Mouse (Mus musculus) myocyte (in vitro differentiated cells): ENCODE results near the gene Twnk. TPM values are rescaled to one million over a fixed set of nuclear protein-coding genes. Genes with fewer than 3 reads are reported as not detected.
A peak's percentile ranks its signal among the peaks of the same experiment; 100 is the strongest.

Experiments used
- H3K27me3 ChIP-seq: one replicate; pipeline ENCODE4 v1.6.1; 2011; ENCODE audit not compliant: control insufficient read depth, insufficient read depth, insufficient read length
- H3K36me3 ChIP-seq: one replicate; pipeline ENCODE4 v1.6.1; 2011; ENCODE audit not compliant: control insufficient read depth, insufficient read depth
- H3K4me2 ChIP-seq: one replicate; pipeline ENCODE4 v1.6.1; 2011; ENCODE audit warnings: low read depth, control low read depth
- H3K4me3 ChIP-seq: one replicate; pipeline ENCODE4 v1.5.1; 2011; ENCODE audit warnings: mild to moderate bottlenecking, control low read depth, moderate library complexity
- H3K79me2 ChIP-seq: one replicate; pipeline ENCODE4 v1.6.1; 2011; ENCODE audit not compliant: control insufficient read depth, insufficient read depth
- H3ac ChIP-seq: one replicate; pipeline ENCODE4 v1.6.1; 2011; ENCODE audit not compliant: control insufficient read depth, insufficient read length
- CEBPB ChIP-seq: IDR thresholded peaks from 2 replicates; pipeline ENCODE4 v1.6.1; 2011; ENCODE audit warnings: mild to moderate bottlenecking, moderate library complexity; ENCODE audit not compliant: poor library complexity, insufficient read depth, severe bottlenecking
- E2F4 ChIP-seq: IDR thresholded peaks from one replicate; pipeline ENCODE4 v1.6.1; 2011; ENCODE audit warnings: mild to moderate bottlenecking, control low read depth, moderate library complexity; ENCODE audit not compliant: insufficient read depth
- MAX ChIP-seq: IDR thresholded peaks from one replicate; pipeline ENCODE4 v1.6.1; 2011; ENCODE audit warnings: low read depth, mild to moderate bottlenecking, control low read depth
- MYOD1 ChIP-seq, 3 experiments: IDR thresholded peaks; one replicate each; pipeline ENCODE4 v1.6.1; 2011; ENCODE audit warnings: control low read depth in 2 of 3, low read depth in 2 of 3, mild to moderate bottlenecking in 2 of 3, moderate library complexity in 1 of 3; ENCODE audit not compliant: insufficient read length in 2 of 3, control insufficient read depth in 1 of 3
- MYOG ChIP-seq, 3 experiments: IDR thresholded peaks; one replicate each; pipeline ENCODE4 v1.6.1; 2011; ENCODE audit warnings: control low read depth in 2 of 3, low read depth in 2 of 3, mild to moderate bottlenecking in 2 of 3; ENCODE audit not compliant: insufficient read length in 2 of 3, control insufficient read depth in 1 of 3, insufficient read depth in 1 of 3
- POLR2A ChIP-seq: IDR thresholded peaks from one replicate; pipeline ENCODE4 v1.6.1; 2011; ENCODE audit warnings: low read depth, mild to moderate bottlenecking, control low read depth, moderate library complexity; ENCODE audit not compliant: insufficient read length
- POLR2AphosphoS2 ChIP-seq: IDR thresholded peaks from one replicate; pipeline ENCODE4 v1.6.1; 2011; ENCODE audit warnings: low read depth, control low read depth; ENCODE audit not compliant: insufficient read length
- REST ChIP-seq: IDR thresholded peaks from one replicate; pipeline ENCODE4 v1.6.1; 2011; ENCODE audit warnings: mild to moderate bottlenecking, control low read depth, moderate library complexity; ENCODE audit not compliant: insufficient read depth, insufficient read length
- SRF ChIP-seq: IDR thresholded peaks from one replicate; pipeline ENCODE4 v1.6.1; 2011; ENCODE audit warnings: low read depth; ENCODE audit not compliant: control insufficient read depth, insufficient read length
- TCF12 ChIP-seq: IDR thresholded peaks from one replicate; pipeline ENCODE4 v1.6.1; 2011; ENCODE audit warnings: mild to moderate bottlenecking, control low read depth; ENCODE audit not compliant: poor library complexity, insufficient read depth, severe bottlenecking
- TCF3 ChIP-seq: IDR thresholded peaks from one replicate; pipeline ENCODE4 v1.6.1; 2011; ENCODE audit warnings: low read depth, control low read depth; ENCODE audit not compliant: insufficient read length
- USF1 ChIP-seq: IDR thresholded peaks from one replicate; pipeline ENCODE4 v1.6.1; 2011; ENCODE audit warnings: low read depth, mild to moderate bottlenecking, control low read depth, moderate library complexity
- polyA plus RNA-seq: library from polyadenylated mRNA; unstranded; fragments of >200 nt; fragmentation: generic; extraction: Trizol; gene quantifications from one replicate; pipeline ENCODE4 v1.2.1, GENCODE M21; 2012; ENCODE audit warnings: missing spikeins

Gene Twnk
- polyA plus RNA-seq, 1 experiment: 13.5 TPM

DNA sequence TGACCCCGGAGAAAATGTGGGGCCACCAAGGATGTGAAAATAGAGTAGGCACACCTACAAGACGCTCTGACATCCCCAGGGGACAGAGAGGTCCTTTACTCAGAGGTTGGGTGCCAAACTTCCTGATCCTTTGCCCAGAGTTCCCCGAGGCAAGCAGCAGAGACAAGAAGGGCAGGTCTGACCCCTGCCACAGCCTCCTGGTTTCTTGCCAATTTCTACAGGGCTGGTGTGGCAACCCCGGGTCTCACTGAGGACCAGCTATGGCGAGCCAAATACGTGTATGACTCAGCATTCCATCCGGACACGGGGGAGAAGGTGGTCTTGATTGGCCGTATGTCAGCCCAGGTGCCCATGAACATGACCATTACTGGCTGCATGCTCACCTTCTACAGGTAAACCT is 44.1 kb downstream of the Twnk start:
- Histone ChIP-seq H3K36me3 (peaks cover 21% of the 10 kb centered on the region), H3ac (no peak overlapping the region), H3K79me2 (peaks cover 22% of the 10 kb centered on the region), H3K27me3 (no peaks in the 10 kb centered on the region), H3K4me3 (peak overlapping the region; percentile 59), H3K4me2 (peak overlapping the region; percentile 90)
- TF ChIP-seq POLR2AphosphoS2 (peak; percentile 30), E2F4 (no peak), MYOD1 (IDR thresholded peaks at IDR 0.05; ENCODE audit: control insufficient read depth in 1 of 3, insufficient read length in 2 of 3, low read depth in 2 of 3) (no peak), POLR2A (no peak), TCF3 (no peak), SRF (no peak), MAX (no peak)

DNA sequence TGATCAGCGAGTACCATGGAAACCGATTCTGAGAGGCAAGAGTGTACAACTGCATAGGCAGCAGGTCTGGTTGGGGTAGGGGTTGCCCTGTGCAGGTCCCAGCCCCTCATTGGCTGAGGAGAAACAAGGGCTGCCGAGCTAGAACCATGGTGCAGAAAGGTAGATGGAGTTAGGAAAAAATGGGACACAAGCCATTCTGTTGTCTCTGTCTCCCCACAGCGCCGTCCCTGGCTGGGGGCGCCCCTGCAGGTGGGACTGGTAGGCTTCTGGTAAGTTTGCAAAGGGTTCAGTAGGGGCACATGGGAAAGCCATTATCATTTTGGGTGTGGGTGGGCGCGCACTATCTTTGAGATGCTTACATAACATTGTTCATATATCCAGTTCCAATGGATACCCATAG is 48.0 kb downstream of the Twnk start:
- Histone ChIP-seq H3K4me3 (no peak overlapping the region), H3K79me2 (peaks cover 20% of the 10 kb centered on the region), H3K27me3 (no peaks in the 10 kb centered on the region), H3K4me2 (no peak overlapping the region), H3ac (no peak overlapping the region), H3K36me3 (peaks cover 21% of the 10 kb centered on the region)
- TF ChIP-seq MYOD1 (IDR thresholded peaks at IDR 0.05; ENCODE audit: control insufficient read depth in 1 of 3, insufficient read length in 2 of 3, low read depth in 2 of 3) (no peak), MYOG (IDR thresholded peaks at IDR 0.05; ENCODE audit: control insufficient read depth in 1 of 3, insufficient read depth in 1 of 3, insufficient read length in 2 of 3, low read depth in 2 of 3) (no peak), TCF3 (no peak), CEBPB (no peak), POLR2A (no peak), USF1 (no peak), MAX (no peak), E2F4 (no peak), SRF (no peak), REST (no peak), POLR2AphosphoS2 (no peak), TCF12 (no peak)

- H3K4me3 ChIP-seq: no peak overlapping the region
- H3K27me3 ChIP-seq: no peaks in the 10 kb centered on the region
- peak overlapping the region; percentile 80 for H3K4me2 ChIP-seq
- H3ac ChIP-seq: no peak overlapping the region
- H3K79me2 ChIP-seq: peaks cover 4% of the 10 kb centered on the region
- H3K36me3 ChIP-seq: peaks cover 9% of the 10 kb centered on the region
- TF ChIP-seq POLR2AphosphoS2: peak; percentile 73
- peak; percentile 34 for TF ChIP-seq POLR2A
- no peak for TF ChIP-seq TCF3
Measured at GRCm38 (mm10) chr19:45054892-45055690, 49.6 kb downstream of the Twnk start.

GRCm38 (mm10) chr19:45056364-45056763 is 50.9 kb downstream of the Twnk start:
- peak overlapping the region; percentile 80 for H3K4me2 ChIP-seq
- no peak overlapping the region for H3K4me3 ChIP-seq

More at GRCm38 (mm10) chr19:45056364-45056763, 50.9 kb downstream of the Twnk start:
- no peak for TF ChIP-seq E2F4
- TF ChIP-seq MAX: no peak
- TF ChIP-seq TCF12: no peak
- no peak for TF ChIP-seq MYOG (IDR thresholded peaks at IDR 0.05; ENCODE audit: control insufficient read depth in 1 of 3, insufficient read depth in 1 of 3, insufficient read length in 2 of 3, low read depth in 2 of 3)
- no peak for TF ChIP-seq USF1
- TF ChIP-seq POLR2A: no peak
- no peak for TF ChIP-seq MYOD1 (IDR thresholded peaks at IDR 0.05; ENCODE audit: control insufficient read depth in 1 of 3, insufficient read length in 2 of 3, low read depth in 2 of 3)
- TF ChIP-seq CEBPB: no peak
- no peak for TF ChIP-seq REST
- no peak for TF ChIP-seq SRF
- TF ChIP-seq POLR2AphosphoS2: no peak
- no peak for TF ChIP-seq TCF3
- H3K27me3 ChIP-seq: no peaks in the 10 kb centered on the region
- H3K36me3 ChIP-seq: peaks cover 6% of the 10 kb centered on the region
- H3ac ChIP-seq: no peak overlapping the region
- no peaks in the 10 kb centered on the region for H3K79me2 ChIP-seq
